Mouse (Mus musculus): ENCODE measurements around the gene Gbgt1. TPM values are rescaled to one million over a fixed set of nuclear protein-coding genes. Genes with fewer than 3 reads are reported as not detected.

Gene Gbgt1
- polyA plus RNA-seq (2015; fragmentation: Nextera tagmentation; extraction: Ambion mirVana): 1.2 and 2.1 TPM in 2 replicates

- no peaks in the 10 kb centered on the region for H3K9me3 ChIP-seq (replicated peaks)
- H3K4me3 ChIP-seq (replicated peaks): no peak within 1 kb of the TSS
- no peak for ATAC-seq (ENCODE audit: low FRiP score)
- H3K27me3 ChIP-seq (replicated peaks): no peaks in the 10 kb centered on the region
- H3K27ac ChIP-seq (replicated peaks): no peak within 1 kb of the TSS
- no peaks in the 10 kb centered on the region for H3K36me3 ChIP-seq
- peak within 1 kb of the TSS; percentile 22 for H3K4me2 ChIP-seq
- 79% methylated on average over 5 of the region's 5 CpGs for WGBS
- H3K9ac ChIP-seq (replicated peaks): no peak within 1 kb of the TSS
- H3K4me1 ChIP-seq: no peaks in the 10 kb centered on the region
Observed at GRCm38 (mm10) chr2:28496671-28497070, at the start of gene Gbgt1. Gene Gbgt1, plus strand, starts transcription at chr2:28496891.

- peaks cover 18% of the 10 kb centered on the region for H3K4me1 ChIP-seq
- H3K27me3 ChIP-seq (replicated peaks): no peaks in the 10 kb centered on the region
- no peaks in the 10 kb centered on the region for H3K9me3 ChIP-seq (replicated peaks)
- peak overlapping the region; percentile 88 for H3K9ac ChIP-seq (replicated peaks)
- peaks cover 26% of the 10 kb centered on the region for H3K36me3 ChIP-seq
- H3K27ac ChIP-seq (replicated peaks): peak overlapping the region; percentile 85
- 11% methylated on average over 11 of the region's 11 CpGs for WGBS
- peak overlapping the region; percentile 92 for H3K4me2 ChIP-seq
- ATAC-seq (ENCODE audit: low FRiP score): peak; percentile 46; the same call in 1 of the 2 replicates
- H3K4me3 ChIP-seq (replicated peaks): peak overlapping the region; percentile 65
Observed at GRCm38 (mm10) chr2:28447315-28447670, 49.4 kb upstream of the Gbgt1 start.

DNA sequence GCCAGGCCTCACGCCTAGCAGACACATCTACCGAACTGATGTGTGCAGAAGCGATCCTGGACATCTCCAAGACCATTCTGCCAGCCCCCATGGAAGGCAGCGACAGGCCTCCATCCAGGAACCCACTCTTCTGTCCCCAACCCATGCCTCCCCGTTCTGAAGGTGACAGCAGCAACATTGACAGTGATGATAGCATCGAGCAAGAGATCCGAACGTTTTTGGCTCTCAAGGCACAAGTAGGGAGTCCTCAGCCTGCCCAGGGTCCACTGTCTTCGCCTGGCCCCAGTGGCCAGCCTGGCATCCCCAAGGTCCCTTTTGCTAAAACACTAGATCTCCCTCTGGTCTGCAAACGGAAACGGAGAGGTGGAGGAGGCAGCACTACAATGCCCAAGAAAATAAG is 45.0 kb upstream of the Gbgt1 start:
- WGBS: 93% methylated on average over 11 of the region's 11 CpGs
- H3K4me2 ChIP-seq: no peak overlapping the region
- no peak for ATAC-seq (ENCODE audit: low FRiP score)
- peaks cover 50% of the 10 kb centered on the region for H3K36me3 ChIP-seq
- H3K9me3 ChIP-seq (replicated peaks): no peaks in the 10 kb centered on the region
- peaks cover 11% of the 10 kb centered on the region for H3K4me1 ChIP-seq
- H3K27ac ChIP-seq (replicated peaks): no peak overlapping the region
- no peak overlapping the region for H3K9ac ChIP-seq (replicated peaks)
- H3K27me3 ChIP-seq (replicated peaks): no peaks in the 10 kb centered on the region
- no peak overlapping the region for H3K4me3 ChIP-seq (replicated peaks)

DNA sequence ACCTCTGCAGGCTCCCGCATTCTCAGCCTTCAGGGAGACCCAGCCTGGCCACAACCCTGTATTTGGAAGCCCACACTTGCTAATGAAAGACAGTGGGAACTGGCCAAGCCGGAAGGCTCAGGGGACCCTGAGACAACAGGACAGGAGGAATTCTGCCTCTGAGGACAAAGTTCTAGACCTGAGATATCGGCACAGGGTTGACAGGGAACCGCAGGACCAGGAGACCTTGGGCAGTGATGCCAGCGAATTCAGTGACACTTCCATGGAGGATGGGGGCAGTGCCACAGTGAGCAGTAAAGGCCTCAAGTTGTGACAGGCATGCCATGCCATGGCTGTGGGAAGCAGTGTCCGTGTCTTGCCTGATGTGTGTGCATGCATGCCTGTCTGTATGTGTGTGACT is 43.2 kb upstream of the Gbgt1 start:
- no peak overlapping the region for H3K4me3 ChIP-seq (replicated peaks)
- H3K4me2 ChIP-seq: no peak overlapping the region
- H3K27me3 ChIP-seq (replicated peaks): no peaks in the 10 kb centered on the region
- H3K36me3 ChIP-seq: peaks cover 50% of the 10 kb centered on the region
- no peak overlapping the region for H3K9ac ChIP-seq (replicated peaks)
- no peak overlapping the region for H3K27ac ChIP-seq (replicated peaks)
- 88% methylated on average over 6 of the region's 6 CpGs for WGBS
- no peaks in the 10 kb centered on the region for H3K9me3 ChIP-seq (replicated peaks)
- no peaks in the 10 kb centered on the region for H3K4me1 ChIP-seq
- no peak for ATAC-seq (ENCODE audit: low FRiP score)

DNA sequence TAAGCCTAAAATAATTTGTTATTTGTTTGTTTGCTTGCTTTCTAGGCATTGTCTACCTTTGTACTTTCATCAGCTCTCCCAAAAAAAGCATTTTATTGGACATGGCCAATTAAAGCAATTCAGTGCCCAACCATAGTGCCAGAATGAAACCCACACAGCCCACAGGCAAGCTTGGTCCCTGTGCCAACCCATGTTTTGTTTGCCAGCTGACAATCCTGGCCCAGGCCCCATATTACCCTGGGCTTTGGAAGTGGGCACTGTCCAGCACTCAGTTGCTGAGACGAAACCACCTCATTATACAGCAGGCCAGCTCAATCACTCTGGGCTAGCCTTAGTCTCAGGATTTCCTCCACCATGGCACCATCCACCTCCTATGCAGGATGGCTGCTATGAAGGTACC is 40.1 kb upstream of the Gbgt1 start:
- H3K9me3 ChIP-seq (replicated peaks): no peaks in the 10 kb centered on the region
- H3K4me2 ChIP-seq: no peak overlapping the region
- no peaks in the 10 kb centered on the region for H3K27me3 ChIP-seq (replicated peaks)
- H3K36me3 ChIP-seq: peaks cover 31% of the 10 kb centered on the region
- H3K4me3 ChIP-seq (replicated peaks): no peak overlapping the region
- no peaks in the 10 kb centered on the region for H3K4me1 ChIP-seq
- WGBS: 82% methylated on average over 1 of the region's 1 CpGs
- ATAC-seq (ENCODE audit: low FRiP score): no peak
- no peak overlapping the region for H3K27ac ChIP-seq (replicated peaks)
- H3K9ac ChIP-seq (replicated peaks): no peak overlapping the region

- H3K4me1 ChIP-seq: peaks cover 21% of the 10 kb centered on the region
- H3K9ac ChIP-seq (replicated peaks): no peak overlapping the region
- WGBS: 48% methylated on average over 3 of the region's 3 CpGs
- ATAC-seq (ENCODE audit: low FRiP score): no peak
- peaks cover under 1% of the 10 kb centered on the region for H3K36me3 ChIP-seq
- no peaks in the 10 kb centered on the region for H3K9me3 ChIP-seq (replicated peaks)
- H3K4me2 ChIP-seq: no peak overlapping the region
- H3K27me3 ChIP-seq (replicated peaks): no peaks in the 10 kb centered on the region
- H3K27ac ChIP-seq (replicated peaks): no peak overlapping the region
- H3K4me3 ChIP-seq (replicated peaks): no peak overlapping the region
Observed at GRCm38 (mm10) chr2:28463919-28464318, 32.8 kb upstream of the Gbgt1 start.

- Histone ChIP-seq H3K9ac (replicated peaks) (no peak overlapping the region), H3K27ac (replicated peaks) (no peak overlapping the region), H3K9me3 (replicated peaks) (no peaks in the 10 kb centered on the region), H3K4me2 (no peak overlapping the region), H3K27me3 (replicated peaks) (no peaks in the 10 kb centered on the region), H3K4me3 (replicated peaks) (no peak overlapping the region), H3K4me1 (peaks cover 25% of the 10 kb centered on the region), H3K36me3 (peaks cover 11% of the 10 kb centered on the region)
- 81% methylated on average over 9 of the region's 9 CpGs for WGBS
- ATAC-seq (ENCODE audit: low FRiP score): no peak
Observed at GRCm38 (mm10) chr2:28464919-28465318, 31.8 kb upstream of the Gbgt1 start.

DNA sequence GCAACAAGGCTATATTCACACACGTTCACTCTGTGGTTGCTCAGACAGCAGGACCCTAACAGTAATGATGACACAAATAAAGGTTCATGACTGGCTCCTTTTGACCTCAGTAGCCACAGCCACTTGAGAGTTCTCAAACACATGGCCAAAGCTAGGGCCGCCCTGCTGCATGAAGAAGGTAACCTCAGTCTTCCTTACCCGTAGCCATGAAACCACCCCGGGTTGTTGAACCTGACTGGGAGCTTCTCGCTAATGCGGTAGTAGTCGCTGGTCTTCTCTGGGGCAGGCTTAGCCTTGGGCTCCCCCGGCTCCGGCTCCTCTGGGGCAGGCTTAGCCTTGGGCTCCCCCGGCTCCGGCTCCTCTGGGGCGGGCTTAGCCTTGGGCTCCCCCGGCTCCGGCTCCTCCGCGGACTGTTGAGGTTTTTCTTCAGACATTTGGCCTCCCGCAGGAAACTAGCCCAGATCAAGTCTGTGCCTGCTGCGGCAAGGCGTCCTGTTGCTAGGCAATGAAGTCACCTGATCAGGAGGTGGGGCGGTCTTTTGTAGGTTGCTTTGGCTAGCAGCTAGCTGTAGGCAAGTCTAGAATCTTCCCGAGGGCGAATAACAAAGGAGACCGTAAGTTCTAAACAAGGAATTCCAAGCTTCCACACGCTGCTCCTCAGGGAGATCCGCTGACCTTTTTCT is 30.7 kb upstream of the Gbgt1 start, which contains the start of gene 1700007K13Rik:
Gene 1700007K13Rik, minus strand, starts transcription at position 497 of the 683 bp plus-strand sequence.
- H3K36me3 ChIP-seq: peaks cover 22% of the 10 kb centered on the region
- no peaks in the 10 kb centered on the region for H3K27me3 ChIP-seq (replicated peaks)
- H3K9me3 ChIP-seq (replicated peaks): no peaks in the 10 kb centered on the region
- H3K4me2 ChIP-seq: peak within 1 kb of the TSS; percentile 64
- peak; percentile 53 for ATAC-seq (ENCODE audit: low FRiP score)
- peaks cover 25% of the 10 kb centered on the region for H3K4me1 ChIP-seq
- H3K9ac ChIP-seq (replicated peaks): peak within 1 kb of the TSS; percentile 20; the same call in 1 of the 2 replicates
- WGBS: 5% methylated on average over 25 of the region's 25 CpGs
- peak within 1 kb of the TSS; percentile 27 for H3K4me3 ChIP-seq (replicated peaks)
- no peak within 1 kb of the TSS for H3K27ac ChIP-seq (replicated peaks)

GRCm38 (mm10) chr2:28467860-28468485 is 28.7 kb upstream of the Gbgt1 start, which contains the start of gene Mrps2:
Gene Mrps2, plus strand, starts transcription at chr2:28468066.
- WGBS: under 1% methylated on average over 52 of the region's 52 CpGs
- peak within 1 kb of the TSS; percentile 90 for H3K4me3 ChIP-seq (replicated peaks)
- peaks cover 25% of the 10 kb centered on the region for H3K4me1 ChIP-seq
- H3K36me3 ChIP-seq: peaks cover 40% of the 10 kb centered on the region
- ATAC-seq (ENCODE audit: low FRiP score): peak; percentile 88
- H3K4me2 ChIP-seq: peak within 1 kb of the TSS; percentile 66
- no peaks in the 10 kb centered on the region for H3K27me3 ChIP-seq (replicated peaks)
- H3K9ac ChIP-seq (replicated peaks): peak within 1 kb of the TSS; percentile 97
- H3K9me3 ChIP-seq (replicated peaks): 0 out of 2 replicates have a peak, but pooled peaks cover 2% of the 10 kb centered on the region
- peak within 1 kb of the TSS; percentile 54; the same call in 1 of the 2 replicates for H3K27ac ChIP-seq (replicated peaks)

GRCm38 (mm10) chr2:28468486-28469225 is 28.0 kb upstream of the Gbgt1 start:
- Histone ChIP-seq H3K9ac (replicated peaks) (peak overlapping the region; percentile 97), H3K36me3 (peaks cover 43% of the 10 kb centered on the region), H3K4me2 (peak overlapping the region; percentile 66), H3K27ac (replicated peaks) (peak overlapping the region; percentile 54; the same call in 1 of the 2 replicates), H3K4me1 (peaks cover 25% of the 10 kb centered on the region), H3K9me3 (replicated peaks) (peaks cover 8% of the 10 kb centered on the region; the same call in 1 of the 2 replicates), H3K4me3 (replicated peaks) (peak overlapping the region; percentile 90), H3K27me3 (replicated peaks) (no peaks in the 10 kb centered on the region)
- ATAC-seq (ENCODE audit: low FRiP score): no peak
- 57% methylated on average over 18 of the region's 18 CpGs for WGBS

DNA sequence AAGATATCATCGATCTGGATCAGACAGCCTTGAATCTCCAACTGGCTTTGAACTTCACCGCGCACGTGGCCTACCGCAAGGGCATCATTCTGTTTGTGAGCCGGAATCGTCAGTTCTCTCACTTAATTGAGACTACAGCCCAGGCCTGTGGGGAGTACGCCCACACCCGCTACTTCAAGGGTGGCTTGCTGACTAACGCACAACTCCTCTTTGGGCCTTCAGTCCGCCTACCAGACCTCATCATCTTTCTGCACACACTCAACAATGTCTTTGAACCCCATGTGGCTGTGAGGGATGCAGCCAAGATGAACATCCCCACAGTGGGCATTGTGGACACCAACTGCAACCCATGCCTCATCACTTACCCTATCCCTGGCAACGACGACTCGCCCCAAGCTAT is 27.2 kb upstream of the Gbgt1 start:
- Histone ChIP-seq H3K9ac (replicated peaks) (no peak overlapping the region), H3K9me3 (replicated peaks) (peaks cover 8% of the 10 kb centered on the region; the same call in 1 of the 2 replicates), H3K36me3 (peaks cover 43% of the 10 kb centered on the region), H3K27me3 (replicated peaks) (no peaks in the 10 kb centered on the region), H3K4me1 (peaks cover 25% of the 10 kb centered on the region), H3K4me3 (replicated peaks) (no peak overlapping the region), H3K27ac (replicated peaks) (no peak overlapping the region), H3K4me2 (no peak overlapping the region)
- WGBS: 98% methylated on average over 14 of the region's 14 CpGs
- no peak for ATAC-seq (ENCODE audit: low FRiP score)
